Mouse (Mus musculus) heart, adult 9 months (tissue): ENCODE data around the gene Mrgpre.

ENCODE experiments used
- DNase-seq, 2 experiments: peaks; one replicate each; pipeline ENCODE4 v3.0.0; 2022; ENCODE audit warnings: low spot score in 2 of 2

Mrgpre gene

DNA sequence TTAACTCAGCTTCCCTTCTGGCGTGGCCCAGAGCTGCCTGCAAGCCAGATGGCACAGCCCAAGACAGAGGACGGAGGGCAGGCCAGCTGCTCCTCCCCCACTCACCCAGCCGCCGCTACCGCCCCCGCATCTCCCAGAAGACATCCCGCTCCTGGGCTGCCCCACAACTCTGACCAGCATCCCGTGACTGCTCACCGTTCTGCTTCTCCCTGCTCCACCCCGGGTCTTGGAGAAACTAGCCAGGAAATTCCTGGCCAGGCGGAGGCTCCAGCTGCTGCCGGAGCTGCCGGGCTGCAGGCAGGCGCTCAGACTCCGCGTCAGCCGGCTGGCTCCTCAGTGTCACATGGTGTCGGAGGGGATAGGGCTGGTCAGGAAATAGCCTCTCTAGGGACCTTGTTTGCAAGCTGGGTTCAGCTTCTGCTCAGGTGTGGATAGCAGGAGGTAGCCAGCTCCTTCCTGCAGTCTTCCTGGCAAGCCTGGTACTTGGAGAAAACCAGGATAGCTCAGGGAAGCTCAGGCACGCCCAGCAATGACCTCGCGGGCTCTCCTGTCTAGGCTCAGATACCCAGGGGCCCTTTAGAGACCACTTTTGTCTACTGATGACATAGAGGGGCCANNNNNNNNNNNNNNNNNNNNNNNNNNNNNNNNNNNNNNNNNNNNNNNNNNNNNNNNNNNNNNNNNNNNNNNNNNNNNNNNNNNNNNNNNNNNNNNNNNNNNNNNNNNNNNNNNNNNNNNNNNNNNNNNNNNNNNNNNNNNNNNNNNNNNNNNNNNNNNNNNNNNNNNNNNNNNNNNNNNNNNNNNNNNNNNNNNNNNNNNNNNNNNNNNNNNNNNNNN, at the start of gene Mrgpre:
Mrgpre (minus strand) TSS at position 505 of the 834 bp plus-strand sequence.
- DNase-seq = peak; percentile 89 to 95

DNA sequence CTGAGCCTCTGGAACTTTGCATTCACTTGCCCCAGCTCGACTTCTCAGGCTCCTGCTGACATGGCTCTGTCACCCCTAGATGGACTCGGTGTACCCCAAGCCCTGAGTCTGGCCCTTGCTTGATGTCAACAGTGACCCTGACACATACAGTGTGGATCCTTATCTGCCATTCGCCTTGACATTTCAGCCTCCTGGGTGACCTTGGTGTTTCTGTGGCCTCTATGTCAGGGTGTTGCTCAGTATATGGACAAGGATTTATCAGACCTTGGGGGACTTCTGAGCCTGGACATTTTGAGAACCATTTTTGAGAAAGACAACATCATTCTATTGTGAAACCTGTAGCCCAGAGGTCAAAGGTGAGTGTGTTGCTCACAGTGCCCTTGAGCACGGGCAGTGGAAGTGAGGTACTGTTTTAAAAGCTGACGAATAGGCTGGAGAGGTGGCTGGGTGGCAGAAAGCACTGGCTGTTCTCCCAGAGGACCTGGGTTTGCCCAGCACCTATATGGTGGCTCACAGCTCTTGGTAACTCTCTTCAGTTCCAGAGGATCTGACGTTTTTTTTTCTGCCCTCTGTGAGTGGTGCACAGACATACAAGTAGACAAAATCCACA, 49.4 kb upstream of the Mrgpre start:
- no peak for DNase-seq

DNA sequence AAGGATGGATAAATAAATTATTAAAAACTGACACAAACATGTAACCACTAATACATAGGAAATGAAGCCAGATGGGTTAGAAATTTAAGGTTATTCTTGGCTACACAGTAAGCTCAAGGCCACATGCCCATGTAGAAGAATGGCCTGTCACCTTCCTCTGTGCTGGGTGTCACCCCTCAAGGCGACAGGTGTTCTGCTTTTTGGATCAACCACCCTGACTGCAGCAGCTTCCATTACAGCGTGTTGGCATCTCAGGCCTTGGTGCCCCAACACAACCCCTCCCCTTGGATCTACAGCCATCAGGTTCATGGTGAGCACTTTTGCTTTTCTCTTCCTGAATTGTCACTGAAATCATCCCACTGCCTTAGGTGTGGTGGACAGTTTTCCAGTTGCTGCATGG, 48.3 kb upstream of the Mrgpre start:
- no peak for DNase-seq

DNA sequence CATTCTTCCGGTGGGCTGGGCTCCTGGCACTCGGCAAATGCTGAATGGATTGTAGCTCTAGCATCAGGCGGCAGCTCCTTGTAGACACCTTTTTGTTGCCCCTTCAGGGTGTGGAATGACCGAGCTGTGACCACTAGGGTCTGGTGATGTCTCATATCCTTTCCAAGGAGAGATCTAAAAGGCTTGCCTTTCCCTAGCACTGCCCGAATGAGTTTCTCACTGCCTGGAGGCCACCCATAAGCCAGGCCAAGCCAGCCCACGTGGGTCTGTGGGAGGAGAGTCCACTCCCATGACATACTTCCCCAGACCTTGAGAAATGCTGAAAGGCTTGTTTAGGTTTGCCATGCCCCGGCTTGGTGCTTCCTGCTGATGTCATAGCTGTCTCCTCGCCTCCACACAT, 47.9 kb upstream of the Mrgpre start:
- no peak for DNase-seq

DNA sequence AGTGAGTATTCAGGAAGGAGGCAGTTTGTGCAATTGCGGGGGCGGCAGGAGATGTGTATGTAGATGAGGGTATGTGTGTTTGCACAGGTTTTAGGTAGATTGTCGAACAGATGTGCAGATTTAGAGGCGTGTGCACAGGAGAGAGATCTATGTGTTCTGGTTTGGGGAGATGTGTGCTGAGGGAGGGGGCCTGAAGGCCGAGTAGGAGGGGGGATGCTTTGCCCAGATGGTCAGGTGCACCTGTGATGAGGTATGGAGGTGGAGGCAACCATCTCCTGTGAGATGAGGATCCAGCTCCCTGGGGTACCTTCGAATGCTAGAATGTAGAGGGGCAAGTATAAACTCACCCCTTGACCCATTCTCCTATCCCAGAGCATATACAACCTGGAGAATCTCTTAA, 46.1 kb upstream of the Mrgpre start:
- DNase-seq = no peak

DNA sequence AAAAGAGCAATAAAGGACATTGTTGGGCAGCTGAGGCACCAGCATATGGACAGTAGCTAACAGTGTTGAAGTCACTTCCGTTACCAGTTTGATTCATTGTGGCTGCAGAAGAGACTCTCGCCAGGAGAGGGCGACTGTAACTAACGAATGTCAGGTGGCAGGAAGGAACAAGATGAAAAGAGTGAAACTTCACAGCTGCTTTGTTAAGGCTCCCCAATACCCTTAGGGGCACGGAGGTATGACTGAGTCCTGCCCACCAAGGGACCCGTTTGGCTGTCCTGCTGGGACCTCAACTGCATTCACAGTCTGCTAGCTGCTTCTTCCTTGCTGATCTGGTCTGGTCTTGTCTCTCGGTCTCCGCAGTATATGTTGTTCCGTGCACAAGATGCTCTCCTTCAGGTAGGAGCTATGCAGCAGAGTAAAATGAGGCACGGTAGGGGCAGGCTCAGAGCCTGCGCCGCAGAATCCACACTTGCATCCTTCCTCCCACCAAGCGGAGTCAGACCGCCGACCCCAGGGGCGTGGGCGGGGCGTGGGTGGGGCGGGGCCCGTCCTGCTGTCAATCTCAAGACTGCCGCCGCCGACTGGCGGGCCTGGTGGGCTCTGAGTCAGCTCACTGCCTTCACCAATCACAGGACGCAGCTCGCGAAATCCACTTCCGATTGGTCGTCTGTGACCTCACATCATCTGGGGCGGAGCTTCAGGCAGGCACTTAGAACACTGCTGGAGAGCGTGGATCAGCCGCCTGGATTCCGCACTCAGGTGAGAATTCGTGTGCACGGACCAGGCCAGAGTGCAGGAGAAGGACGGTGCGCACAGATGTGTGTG, 45.4 kb upstream of the Mrgpre start:
- DNase-seq = peak; percentile 94 to 96

DNA sequence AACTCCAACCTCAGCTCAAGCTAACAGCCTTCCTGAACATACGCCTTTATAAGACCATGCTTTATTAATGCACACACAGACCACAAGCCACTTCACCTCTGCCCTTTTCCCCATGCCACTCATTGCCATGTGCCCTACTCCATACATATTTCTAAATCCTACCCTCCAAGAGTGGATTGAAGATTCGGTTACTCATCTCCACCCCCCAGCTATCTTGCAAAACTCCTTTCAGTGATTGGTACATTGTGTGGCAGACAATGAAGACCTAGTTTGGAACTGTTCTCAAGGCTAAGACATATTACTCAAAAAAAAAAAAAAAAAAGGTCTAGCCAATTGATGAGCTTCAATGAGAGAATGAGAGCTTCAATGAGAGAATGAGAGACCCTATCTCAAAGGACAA, 42.7 kb upstream of the Mrgpre start:
- no peak for DNase-seq

DNA sequence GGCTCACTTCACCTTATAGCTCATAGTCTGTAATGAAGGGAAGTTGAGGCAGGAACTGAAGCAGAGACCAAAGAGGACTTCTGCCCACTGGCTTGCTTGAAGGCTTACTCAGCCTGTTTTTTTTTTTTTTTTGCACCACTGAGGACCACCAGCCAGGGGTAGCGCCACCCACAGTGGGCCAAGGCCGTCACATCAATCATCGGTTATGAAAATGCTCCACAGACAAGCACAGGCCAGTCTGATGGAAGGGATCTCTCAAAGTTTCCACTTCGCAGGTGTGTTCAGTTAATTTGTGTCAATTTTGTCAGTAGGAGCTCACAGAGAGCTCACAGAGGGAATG, 38.9 kb upstream of the Mrgpre start:
- no peak for DNase-seq

DNA sequence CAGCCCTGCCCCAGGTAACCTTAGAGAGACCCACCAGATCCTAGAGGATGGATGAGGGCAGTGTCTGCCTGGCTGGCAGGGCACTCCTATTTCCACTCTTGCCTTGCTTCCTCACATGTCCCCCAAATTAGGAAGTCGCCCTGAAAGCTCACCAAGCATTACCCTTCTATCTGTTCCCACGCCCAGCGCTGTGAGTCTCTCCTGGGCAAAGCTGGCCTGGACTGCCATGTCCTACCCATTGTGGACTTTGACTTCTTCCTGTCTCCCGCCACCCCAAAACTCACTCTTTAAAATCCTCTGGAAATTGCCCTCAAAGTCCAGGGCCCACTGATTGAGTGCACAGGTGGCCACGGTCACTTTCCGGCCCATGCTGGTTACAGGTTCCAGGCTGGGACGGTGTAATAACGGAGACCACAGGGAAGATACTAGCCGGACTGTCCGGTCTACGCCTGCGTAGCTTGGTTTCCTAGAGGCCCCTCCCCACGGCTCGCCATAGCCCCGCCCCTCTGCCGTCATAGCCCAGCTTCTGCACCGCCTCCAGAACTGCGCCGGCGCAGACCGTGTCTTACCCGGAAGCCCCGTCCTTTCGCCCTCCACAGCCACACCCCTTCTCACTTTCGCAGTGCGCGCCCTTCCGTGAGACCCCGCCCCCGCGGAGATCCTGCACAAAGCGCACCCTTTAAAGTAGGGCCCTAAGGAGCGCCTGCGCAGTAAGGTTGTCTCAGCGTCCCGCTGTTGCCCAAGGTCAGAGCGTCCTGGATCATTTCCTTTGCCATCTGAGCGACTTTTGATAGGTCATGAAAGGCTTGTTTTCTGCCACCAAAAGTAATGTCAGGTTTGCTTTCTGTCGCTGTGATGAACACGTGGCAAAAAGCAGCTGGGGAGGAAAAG, 38.3 kb upstream of the Mrgpre start, which contains the start of the genes Nadsyn1 and Dhcr7:
Nadsyn1 (minus strand) TSS at position 475 of the 891 bp plus-strand sequence.
Dhcr7 (plus strand) TSS at position 771 of the 891 bp plus-strand sequence.
- DNase-seq = peak; percentile 99

DNA sequence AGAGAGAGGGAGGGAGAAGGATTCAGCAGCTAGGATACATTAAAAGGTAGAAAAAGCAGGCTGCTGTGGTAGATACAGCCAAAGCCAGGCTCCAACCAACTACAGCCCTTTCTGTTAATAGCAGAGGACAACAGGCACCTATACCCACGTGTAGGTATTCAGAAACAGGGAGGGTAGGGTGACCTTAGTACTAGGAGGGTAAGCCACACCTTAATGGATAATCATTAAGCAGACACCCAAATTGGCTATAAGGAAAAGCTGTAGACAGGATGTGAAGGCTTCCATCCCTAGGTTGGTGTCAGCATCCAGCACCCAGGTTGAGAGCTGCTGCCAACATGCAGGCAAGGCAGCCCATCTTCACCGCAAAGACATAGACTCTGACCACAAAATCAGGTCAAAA, 36.9 kb upstream of the Mrgpre start:
- DNase-seq = no peak

DNA sequence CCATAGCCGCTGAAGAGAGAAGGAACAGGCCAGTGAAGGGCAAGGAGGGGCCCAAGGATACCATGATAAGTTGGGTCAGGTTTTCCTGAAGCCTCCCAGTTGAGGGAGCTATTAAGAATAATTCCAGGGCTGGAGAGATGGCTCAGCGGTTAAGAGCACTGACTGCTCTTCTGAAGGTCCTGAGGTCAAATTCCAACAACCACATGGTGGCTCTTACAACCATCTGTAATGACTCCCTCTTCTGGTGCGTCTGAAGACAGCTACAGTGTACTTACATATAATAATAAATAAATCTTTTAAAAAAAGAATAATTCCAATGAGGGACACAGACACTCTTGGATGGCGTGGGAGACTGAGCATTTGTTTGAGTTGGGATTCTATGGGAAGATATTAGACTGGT, 34.9 kb upstream of the Mrgpre start:
- no peak for DNase-seq

DNA sequence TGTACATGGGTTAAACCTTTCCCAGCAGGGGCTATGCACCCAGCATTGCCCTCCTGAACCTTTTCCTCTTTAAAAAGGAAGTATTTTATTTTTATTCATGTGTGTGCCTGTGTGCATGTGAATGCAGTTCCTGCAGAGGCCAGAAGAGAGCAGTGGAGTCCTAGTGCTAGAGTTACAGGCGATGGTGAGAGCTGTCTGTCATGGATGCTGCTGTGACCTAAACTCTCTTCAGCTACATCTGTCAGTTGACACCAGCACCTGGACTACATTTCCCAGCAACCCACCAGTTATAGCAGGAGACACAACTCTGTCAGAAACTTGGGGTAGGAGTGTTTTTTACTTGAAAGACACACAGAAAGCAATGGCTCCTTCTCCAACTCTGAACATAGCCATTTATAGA, 24.6 kb upstream of the Mrgpre start:
- no peak for DNase-seq

DNA sequence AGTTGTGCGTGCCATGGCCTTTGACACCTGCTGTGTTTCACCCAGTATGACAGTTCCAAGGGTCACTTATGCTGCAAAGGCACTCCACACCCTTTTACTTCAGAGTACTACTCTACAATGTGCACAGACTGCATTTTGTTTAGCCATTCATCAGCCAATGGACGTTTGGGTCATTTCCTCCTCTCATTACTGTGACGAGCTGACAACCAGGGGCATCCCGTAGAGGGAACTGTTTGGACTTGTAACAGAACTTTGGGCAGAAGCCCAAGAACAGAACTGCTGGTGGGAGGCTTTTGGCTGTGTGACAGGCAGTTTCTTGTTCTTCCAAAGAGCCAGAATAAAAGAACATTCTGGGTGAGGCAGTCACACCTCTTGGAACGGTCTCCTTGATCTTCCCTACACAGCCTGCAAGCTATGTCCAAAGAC, 20.9 kb upstream of the Mrgpre start:
- no peak for DNase-seq

DNA sequence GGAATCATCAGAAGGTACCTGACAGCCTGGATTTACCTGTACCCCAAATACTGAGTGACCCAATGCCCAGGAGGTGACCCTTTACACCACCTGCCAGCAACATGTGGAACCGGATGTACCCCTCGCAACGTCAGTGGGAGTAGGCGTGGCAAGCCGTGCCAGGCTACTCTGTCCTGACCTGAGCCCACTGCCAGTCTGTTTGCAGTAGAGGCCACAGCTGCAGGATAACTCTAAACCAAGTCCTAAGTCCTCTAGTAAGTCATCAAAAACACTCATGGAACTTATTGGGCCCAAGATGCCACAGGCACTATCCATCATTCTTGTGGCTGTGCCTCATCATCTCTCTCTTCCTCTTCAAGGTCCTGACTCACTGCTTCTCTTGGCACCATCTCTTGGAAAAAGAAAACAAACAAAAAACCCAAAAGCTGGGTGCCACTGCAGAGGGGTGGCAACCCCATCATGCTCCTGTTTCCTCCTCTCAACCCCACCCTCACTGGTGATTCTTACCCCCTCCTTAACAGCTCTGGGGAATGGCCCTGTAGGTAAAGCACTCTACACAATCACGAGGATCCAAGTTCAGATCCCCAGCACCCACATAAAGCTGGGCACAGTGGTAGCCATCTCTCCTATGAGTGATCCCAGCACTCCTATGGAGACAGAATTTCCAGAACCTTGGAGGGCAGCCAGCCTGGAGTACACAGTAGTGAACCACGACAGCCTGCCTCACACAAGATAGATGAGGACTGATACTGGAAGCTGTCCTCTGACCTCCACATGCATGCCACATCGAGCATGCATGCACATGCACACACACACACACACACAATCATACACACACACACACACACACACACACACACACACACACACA, 17.1 kb upstream of the Mrgpre start:
- DNase-seq = no peak

DNA sequence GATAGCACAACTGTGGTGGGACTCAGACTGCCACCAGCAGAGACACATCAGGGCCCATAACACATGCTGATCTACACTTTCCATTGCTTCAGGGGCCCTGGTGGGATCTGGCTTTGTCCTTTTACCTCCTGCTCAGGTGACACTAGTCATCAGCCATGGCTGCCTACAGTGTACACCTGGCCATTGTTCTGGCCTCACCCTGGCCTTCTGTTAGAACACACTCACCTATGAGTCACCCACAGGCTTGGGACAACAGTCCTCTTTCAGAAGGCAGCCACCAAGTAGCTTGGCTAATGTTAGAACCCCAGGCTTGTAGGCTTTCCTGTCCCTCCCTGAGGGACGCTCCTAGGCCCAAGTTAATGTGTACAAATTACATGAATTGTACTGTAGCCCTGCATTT, 16.5 kb upstream of the Mrgpre start:
- DNase-seq = no peak

DNA sequence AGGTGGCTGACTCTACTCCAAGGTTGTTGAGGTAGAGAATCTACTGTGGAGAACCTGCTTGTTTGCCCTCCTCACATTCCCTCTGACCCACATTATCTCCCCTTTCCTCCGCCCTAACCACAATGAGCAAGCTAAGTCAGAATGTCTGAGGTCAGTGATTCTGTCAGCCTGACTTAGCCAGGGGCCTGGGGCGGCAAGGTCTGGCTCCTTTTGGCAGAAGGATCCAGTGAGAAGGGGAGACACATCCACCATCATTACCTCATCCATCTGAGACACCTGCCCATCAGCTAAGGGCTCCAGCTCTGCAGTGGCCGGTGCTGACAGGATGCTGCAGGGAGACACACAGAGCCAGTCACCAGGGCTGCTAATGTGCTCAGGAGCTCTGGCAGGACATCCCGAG, 14.5 kb upstream of the Mrgpre start:
- no peak for DNase-seq

DNA sequence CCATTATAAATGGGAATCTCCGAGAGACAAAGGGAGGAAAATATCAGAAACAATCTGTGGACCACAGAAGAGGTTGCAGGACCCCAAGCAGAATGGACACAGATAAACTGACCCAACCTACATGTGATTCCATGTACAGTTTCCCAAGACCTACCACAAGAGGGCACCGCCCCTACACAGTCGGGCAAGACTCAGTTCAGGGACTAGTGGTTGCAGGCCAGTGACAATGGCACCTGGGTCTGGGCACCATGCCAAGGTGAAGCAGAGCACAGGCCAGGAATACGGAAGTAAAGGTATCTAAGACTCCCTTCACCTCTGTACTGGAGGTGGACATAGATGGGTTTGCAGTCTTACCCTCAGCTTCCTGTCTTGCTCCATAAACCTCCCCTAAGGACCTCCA, 8.8 kb upstream of the Mrgpre start:
- no peak for DNase-seq

DNA sequence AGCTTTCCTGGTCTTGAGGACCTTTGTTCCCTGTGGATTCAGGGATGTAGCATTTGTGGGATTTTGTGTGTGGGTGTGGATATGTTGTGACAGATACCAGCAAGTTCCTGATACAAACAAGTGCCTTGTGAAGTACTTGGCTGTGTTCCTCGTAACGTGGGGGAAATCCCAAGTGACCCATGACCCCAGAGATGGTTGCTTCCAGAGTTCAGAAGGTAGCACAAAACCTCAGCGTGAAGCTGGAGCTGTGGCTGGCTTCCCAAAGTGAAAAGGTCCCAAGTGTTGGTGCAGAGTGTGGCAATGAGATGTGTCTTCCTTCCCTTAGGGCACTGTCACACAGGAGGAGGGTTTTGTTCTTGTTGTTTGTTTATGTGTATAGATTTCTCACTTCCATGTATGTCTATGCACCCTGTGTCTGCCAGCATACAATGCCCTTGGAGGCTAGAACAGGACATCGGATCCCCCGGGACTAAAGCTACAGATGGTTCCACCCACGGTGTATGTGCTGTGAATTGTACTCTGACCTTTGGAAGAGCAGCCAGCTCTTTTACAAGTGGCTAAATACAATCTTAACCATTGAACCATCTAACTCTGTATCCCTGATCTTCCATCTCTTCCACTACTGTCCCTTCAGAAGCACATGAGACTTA, 8.2 kb upstream of the Mrgpre start:
- no peak for DNase-seq

DNA sequence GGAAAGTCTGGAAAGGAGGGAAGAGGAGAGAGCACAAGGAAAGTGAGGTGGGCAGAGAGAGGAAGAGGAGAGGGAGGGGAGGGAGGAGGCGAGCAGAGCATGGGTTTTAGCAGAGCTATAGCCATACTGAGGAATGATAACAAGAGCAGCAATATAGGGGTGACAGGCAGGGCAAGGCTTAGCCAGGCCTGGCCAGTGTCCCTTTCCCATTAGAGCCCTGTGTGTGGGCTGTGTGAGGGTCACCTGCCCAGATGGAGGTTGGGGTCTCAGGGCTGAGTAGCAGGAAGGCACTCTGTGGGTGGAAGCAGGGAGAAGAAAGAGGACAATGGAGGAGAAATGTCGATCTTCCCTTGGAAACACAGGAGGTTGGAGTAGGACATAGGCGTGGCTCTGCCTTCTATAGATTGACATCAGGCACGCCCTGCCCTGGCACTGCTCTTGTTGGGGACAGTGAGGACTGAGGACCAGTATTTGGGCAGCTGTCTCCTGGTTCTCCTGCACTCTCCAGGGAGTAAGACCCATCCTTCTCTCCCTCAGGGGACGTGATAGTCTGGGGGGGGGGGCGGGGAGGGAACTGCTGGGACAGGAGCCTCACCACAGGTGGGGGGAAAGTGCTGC, 813 bp downstream of the Mrgpre start:
- no peak for DNase-seq

DNA sequence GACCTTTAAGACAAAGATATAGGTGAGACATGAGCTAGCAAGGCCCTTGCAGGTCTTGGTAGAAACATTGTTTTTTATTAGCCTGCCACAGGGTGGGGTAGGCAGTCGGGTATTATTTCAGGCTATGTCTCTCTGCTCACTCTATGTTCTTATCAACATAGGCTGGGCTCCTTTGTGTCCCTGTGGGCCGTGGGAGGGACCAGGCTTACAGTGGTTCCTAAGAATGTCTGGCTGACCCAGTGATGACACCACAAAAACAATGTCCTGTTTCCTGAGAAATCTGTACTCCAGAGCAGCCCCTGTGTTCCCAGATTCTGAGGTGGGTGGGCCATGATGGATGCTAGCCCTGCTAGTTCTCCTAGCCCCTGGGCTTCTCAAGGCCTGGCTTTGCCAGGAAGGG, 6.9 kb downstream of the Mrgpre start:
- peak; percentile 56 to 75 for DNase-seq
